Mouse (Mus musculus) liver, postnatal 0 days (tissue): Measurements from ENCODE around the gene 9630041A04Rik. TPM values are rescaled to one million over a fixed set of nuclear protein-coding genes. Genes with fewer than 3 reads are reported as not detected.

Source experiments
- ATAC-seq: fragments of 200-750 bp; cut with Nextera tagmentation; 2 replicates; pipeline ENCODE4 v1.8.0; 2017; ENCODE audit warnings: mild to moderate bottlenecking, moderate library complexity
- DNase-seq: peaks from one replicate; pipeline ENCODE4 v3.0.0-alpha.2; 2016
- H3K27ac ChIP-seq: fragments of 300-500 bp; sonication (generic); 2 replicates; pipeline ENCODE4 v1.5.1; 2014; ENCODE audit warnings: antibody characterized with exemption, moderate library complexity, mild to moderate bottlenecking, low read depth
- H3K27me3 ChIP-seq: fragments of 300-500 bp; sonication (generic); 2 replicates; pipeline ENCODE4 v1.6.1; 2014; ENCODE audit warnings: low read length, control low read depth, mixed read lengths; ENCODE audit not compliant: insufficient read depth
- H3K36me3 ChIP-seq: fragments of 300-500 bp; sonication (generic); replicated peaks from 2 replicates; pipeline ENCODE4 v1.6.1; 2014; ENCODE audit warnings: mild to moderate bottlenecking, control low read depth, low read length, moderate library complexity, mixed read lengths; ENCODE audit not compliant: insufficient read depth
- H3K4me1 ChIP-seq: fragments of 300-500 bp; sonication (generic); 2 replicates; pipeline ENCODE4 v1.6.1; 2014; ENCODE audit warnings: antibody characterized with exemption, mild to moderate bottlenecking, control low read depth; ENCODE audit not compliant: insufficient read depth
- H3K4me2 ChIP-seq: fragments of 300-500 bp; sonication (generic); 2 replicates; pipeline ENCODE4 v1.6.1; 2014; ENCODE audit warnings: low read depth, mild to moderate bottlenecking, low read length, moderate library complexity, mixed read lengths
- H3K4me3 ChIP-seq: fragments of 300-500 bp; sonication (generic); 2 replicates; pipeline ENCODE4 v1.5.1; 2014; ENCODE audit warnings: low read depth, low read length
- H3K9ac ChIP-seq: fragments of 300-500 bp; sonication (generic); replicated peaks from 2 replicates; pipeline ENCODE4 v1.6.1; 2014; ENCODE audit warnings: mild to moderate bottlenecking, moderate library complexity
- H3K9me3 ChIP-seq: fragments of 300-500 bp; sonication (generic); 2 replicates; pipeline ENCODE4 v1.6.1; 2016; ENCODE audit warnings: mild to moderate bottlenecking, control low read depth, low read length, mixed read lengths
- CTCF ChIP-seq: sonication (generic); IDR thresholded peaks from 2 replicates; pipeline ENCODE4 v1.5.1; 2016; ENCODE audit warnings: antibody characterized with exemption, low read depth
- EP300 ChIP-seq: IDR thresholded peaks from 2 replicates; pipeline ENCODE4 v1.6.1; 2016; ENCODE audit warnings: antibody characterized with exemption, low read depth, mild to moderate bottlenecking
- WGBS: fragments of 180-500 bp; shearing (Covaris S2); extraction: QIAGEN DNeasy Blood & Tissue Kit; methylation state at CpG from one replicate; pipeline ENCODE4 v1.1.7; 2014; ENCODE audit not compliant: insufficient replicate concordance; 5-methylcytosine and 5-hydroxymethylcytosine counted together
- polyA plus RNA-seq: library from polyadenylated mRNA; unstranded; fragments of >200 nt; fragmentation: Nextera tagmentation; extraction: Ambion mirVana; gene quantifications from 2 replicates; pipeline ENCODE4 v1.2.1, GENCODE M21; 2015

9630041A04Rik gene
- polyA plus RNA-seq, 1 experiment from 2014 or later = not detected

- H3K27me3 ChIP-seq = no peaks in the 10 kb centered on the region
- no peak for TF ChIP-seq CTCF
- TF ChIP-seq EP300 = no peak
- no peak overlapping the region for H3K4me3 ChIP-seq
- no peak overlapping the region for H3K9ac ChIP-seq
- ATAC-seq (no peak), DNase-seq (no peak)
- no peak overlapping the region for H3K4me2 ChIP-seq
- no peaks in the 10 kb centered on the region for H3K36me3 ChIP-seq
- H3K4me1 ChIP-seq = no peaks in the 10 kb centered on the region
- WGBS = 82% methylated on average over 4 of the region's 4 CpGs
- H3K9me3 ChIP-seq = no peaks in the 10 kb centered on the region
- no peak overlapping the region for H3K27ac ChIP-seq
Measured at GRCm38 (mm10) chr9:101909491-101909890, 47.9 kb downstream of the 9630041A04Rik start.

- Histone ChIP-seq H3K27me3 (no peaks in the 10 kb centered on the region), H3K4me3 (no peak overlapping the region), H3K4me2 (no peak overlapping the region), H3K27ac (no peak overlapping the region), H3K4me1 (no peaks in the 10 kb centered on the region), H3K9me3 (no peaks in the 10 kb centered on the region), H3K36me3 (no peaks in the 10 kb centered on the region), H3K9ac (no peak overlapping the region)
- 70% methylated on average over 9 of the region's 9 CpGs for WGBS
- no peak for TF ChIP-seq EP300
- TF ChIP-seq CTCF = no peak
- no peak for ATAC-seq
- DNase-seq = no peak
Measured at GRCm38 (mm10) chr9:101911176-101911866, 49.7 kb downstream of the 9630041A04Rik start.

GRCm38 (mm10) chr9:101915082-101915481 is 53.4 kb downstream of the 9630041A04Rik start:
- ATAC-seq = no peak

GRCm38 (mm10) chr9:101918771-101919170 is 57.1 kb downstream of the 9630041A04Rik start:
- WGBS = 63% methylated on average over 4 of the region's 4 CpGs
- Histone ChIP-seq H3K9me3 (no peaks in the 10 kb centered on the region), H3K4me1 (no peaks in the 10 kb centered on the region), H3K4me2 (no peak overlapping the region), H3K27ac (no peak overlapping the region), H3K9ac (no peak overlapping the region), H3K27me3 (no peaks in the 10 kb centered on the region), H3K4me3 (no peak overlapping the region), H3K36me3 (no peaks in the 10 kb centered on the region)
- no peak for ATAC-seq
- DNase-seq = no peak
- TF ChIP-seq EP300 (no peak), CTCF (no peak)

More at GRCm38 (mm10) chr9:101915082-101915481, 53.4 kb downstream of the 9630041A04Rik start:
- Histone ChIP-seq H3K27ac (no peak overlapping the region), H3K4me3 (no peak overlapping the region), H3K9me3 (no peaks in the 10 kb centered on the region), H3K27me3 (no peaks in the 10 kb centered on the region), H3K9ac (no peak overlapping the region), H3K4me1 (no peaks in the 10 kb centered on the region), H3K4me2 (no peak overlapping the region), H3K36me3 (no peaks in the 10 kb centered on the region)
- TF ChIP-seq EP300 (no peak), CTCF (no peak)
- 70% methylated on average over 2 of the region's 2 CpGs for WGBS
- DNase-seq = no peak

- TF ChIP-seq EP300 (no peak), CTCF (no peak)
- WGBS = 70% methylated on average over 5 of the region's 5 CpGs
- Histone ChIP-seq H3K27me3 (no peaks in the 10 kb centered on the region), H3K9ac (no peak overlapping the region), H3K36me3 (no peaks in the 10 kb centered on the region), H3K4me1 (no peaks in the 10 kb centered on the region), H3K27ac (no peak overlapping the region), H3K4me2 (no peak overlapping the region), H3K9me3 (no peaks in the 10 kb centered on the region), H3K4me3 (no peak overlapping the region)
- ATAC-seq (no peak), DNase-seq (no peak)
Measured at GRCm38 (mm10) chr9:101919324-101919723, 57.7 kb downstream of the 9630041A04Rik start.

GRCm38 (mm10) chr9:101922846-101923245 is 61.2 kb downstream of the 9630041A04Rik start:
- no peaks in the 10 kb centered on the region for H3K36me3 ChIP-seq
- DNase-seq = no peak
- WGBS = 66% methylated on average over 4 of the region's 4 CpGs

More at GRCm38 (mm10) chr9:101922846-101923245, 61.2 kb downstream of the 9630041A04Rik start:
- Histone ChIP-seq H3K27me3 (no peaks in the 10 kb centered on the region), H3K4me3 (no peak overlapping the region), H3K4me1 (no peaks in the 10 kb centered on the region), H3K9me3 (no peaks in the 10 kb centered on the region), H3K27ac (no peak overlapping the region), H3K4me2 (no peak overlapping the region), H3K9ac (no peak overlapping the region)
- ATAC-seq = no peak
- TF ChIP-seq EP300 (no peak), CTCF (no peak)
